Mouse (Mus musculus) heart, adult 9 months (tissue): ENCODE data around the gene Xirp2.

Experiments
- DNase-seq, 2 experiments: peaks; one replicate each; pipeline ENCODE4 v3.0.0; 2022; ENCODE audit warnings: low spot score in 2 of 2

Xirp2 gene

DNA sequence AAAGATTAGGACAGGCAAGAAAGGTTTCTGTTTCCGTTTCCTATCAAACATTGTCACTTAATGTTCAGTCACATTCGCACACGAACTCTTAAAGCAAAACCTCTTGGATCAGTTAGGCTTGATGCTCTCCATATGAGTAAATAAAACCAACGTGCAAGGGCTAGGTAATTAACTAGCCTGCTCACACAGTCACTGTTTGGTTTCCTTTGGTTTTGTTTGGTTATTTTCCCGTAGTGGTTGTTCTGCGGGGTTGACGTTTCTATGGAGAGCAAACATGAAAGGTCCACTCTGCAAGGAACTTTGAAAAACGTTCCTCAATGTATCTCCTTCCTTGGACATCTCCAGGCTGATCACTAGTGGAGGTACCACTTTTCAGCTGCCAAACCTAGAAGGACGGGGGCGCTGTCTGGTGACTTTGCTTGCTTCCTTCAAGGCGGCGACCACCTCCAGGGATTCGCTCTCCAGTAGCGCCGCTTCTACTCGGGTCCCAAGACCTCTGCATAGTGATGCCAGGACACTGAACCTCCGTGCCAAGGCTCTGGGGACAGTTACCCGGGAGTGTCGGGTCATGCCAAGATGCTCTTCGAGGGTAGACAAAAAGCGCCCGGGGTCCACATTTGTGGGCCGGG, 119.2 kb downstream of the Xirp2 start:
- DNase-seq: peak; percentile 27 to 34

GRCm38 (mm10) chr2:67565480-67566331, 119.9 kb downstream of the Xirp2 start, which contains the start of gene B3galt1:
TSS of gene B3galt1 (plus strand) at chr2:67565871.
- DNase-seq: peak; percentile 82

DNA sequence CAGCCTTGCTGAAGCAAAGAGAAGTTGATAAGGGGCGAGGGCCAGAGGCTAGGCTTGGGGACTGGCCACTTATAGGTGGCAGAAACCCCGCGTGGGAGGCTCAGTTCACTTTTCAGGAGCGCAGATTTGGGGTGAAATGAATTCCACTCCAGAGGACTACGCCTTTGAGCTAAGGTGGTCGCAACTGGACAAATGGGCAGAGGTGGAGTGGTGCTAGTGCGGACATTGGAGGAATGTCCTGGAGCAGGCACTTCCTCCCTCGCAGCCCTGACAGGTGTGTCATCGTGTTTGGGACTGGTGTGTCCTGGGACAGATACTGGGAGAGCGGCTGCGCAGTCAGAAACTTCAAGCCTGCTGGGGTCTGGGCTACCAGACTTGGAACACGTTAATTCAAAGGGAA, 120.8 kb downstream of the Xirp2 start:
- peak in 1 of 2 experiments; percentile 2 for DNase-seq

DNA sequence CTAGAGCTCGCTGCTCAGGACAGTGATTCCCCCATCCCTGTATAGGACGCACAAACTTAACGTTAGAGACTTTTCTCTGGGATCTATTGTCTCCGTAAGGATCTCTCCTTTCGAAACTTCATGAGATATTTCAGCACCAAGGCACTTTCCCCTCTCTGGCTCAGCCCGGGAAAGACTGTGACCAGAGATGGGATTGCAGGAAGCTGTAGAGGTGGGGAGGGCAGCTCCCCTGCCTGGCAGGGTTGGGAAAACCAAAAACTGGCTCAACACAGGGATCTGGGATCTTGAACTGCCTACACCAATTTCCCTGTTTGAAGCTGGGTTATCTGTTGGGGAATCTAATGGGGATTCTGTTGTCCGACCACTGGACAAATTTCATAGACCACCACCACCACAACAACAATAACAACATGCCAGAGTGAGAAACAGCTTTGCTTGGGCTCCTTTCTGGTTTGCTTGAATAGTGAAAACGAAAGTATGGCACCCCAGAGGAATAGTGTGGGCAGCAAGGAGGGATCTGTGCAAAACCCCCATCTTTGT, 121.4 kb downstream of the Xirp2 start:
- DNase-seq: no peak
